Mouse (Mus musculus) left cerebral cortex, adult 18-20 months (tissue): ENCODE data around the gene Cxcl17. TPM values are rescaled to one million over a fixed set of nuclear protein-coding genes. Genes with fewer than 3 reads are reported as not detected.
"Not testable (repeated sequence)": the region's sequence is repeated elsewhere in the genome, so short reads cannot be mapped to it uniquely, and the experiment has no call there.

ENCODE experiments used
- DNase-seq, 2 experiments: peaks; one replicate each; pipeline ENCODE4 v3.0.0; 2021 to 2022; ENCODE audit warnings: low spot score in 2 of 2, mixed read lengths in 1 of 2
- long read RNA-seq, 2 experiments: library from polyadenylated mRNA; stranded (forward); transcript quantifications; one replicate each; pipeline ENCODE4 v2.0.0; 2021
- total RNA-seq, 2 experiments: library from RNA; stranded (reverse); gene quantifications; 2 replicates each; pipeline ENCODE4 v1.2.3; 2021

Gene Cxcl17
- total RNA-seq, result not detected
- long read RNA-seq, experiment 1, partial matches to known transcripts, result 0 of 1 reads
- long read RNA-seq, experiment 1, other reads (novel, unspliced or antisense), result 1 of 1 reads
- long read RNA-seq, experiment 2, result 0 reads

DNA sequence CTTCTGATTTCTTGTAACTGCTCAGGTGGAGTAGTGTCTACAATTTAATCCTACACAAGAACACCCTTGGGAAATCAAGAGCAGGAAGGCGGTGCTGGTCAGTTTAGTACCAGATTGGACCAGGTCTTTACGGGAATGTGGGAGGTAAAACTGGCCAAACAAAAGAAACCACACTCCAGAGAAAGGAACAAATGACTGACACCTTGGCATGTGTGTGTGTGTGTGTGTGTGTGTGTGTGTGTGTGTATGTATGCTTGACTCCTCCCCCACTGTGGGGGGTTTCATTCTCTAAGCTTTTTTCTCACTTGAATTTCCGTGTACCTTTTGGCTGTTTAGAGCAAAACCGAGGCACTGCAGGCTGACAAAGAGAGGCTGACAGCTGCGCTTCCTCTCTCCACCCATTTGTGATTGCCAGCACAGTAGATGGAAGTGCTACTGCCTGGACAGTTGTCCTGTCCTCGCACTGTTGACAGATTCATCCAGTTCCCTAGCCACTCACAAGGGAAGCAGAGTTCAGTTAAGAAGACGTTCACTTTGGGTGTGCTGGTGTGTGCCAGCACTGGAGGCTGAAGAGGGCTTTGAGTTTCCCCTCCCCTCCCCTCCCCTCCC, at the start of gene Cxcl17:
Cxcl17 (minus strand) TSS at position 54 of the 609 bp plus-strand sequence.
- DNase-seq, result no peak

GRCm38 (mm10) chr7:25462033-25462337, 49.3 kb upstream of the Cxcl17 start:
- not testable (repeated sequence) for DNase-seq

GRCm38 (mm10) chr7:25461336-25462032, 48.8 kb upstream of the Cxcl17 start:
- peak; percentile 5 to 16 for DNase-seq

DNA sequence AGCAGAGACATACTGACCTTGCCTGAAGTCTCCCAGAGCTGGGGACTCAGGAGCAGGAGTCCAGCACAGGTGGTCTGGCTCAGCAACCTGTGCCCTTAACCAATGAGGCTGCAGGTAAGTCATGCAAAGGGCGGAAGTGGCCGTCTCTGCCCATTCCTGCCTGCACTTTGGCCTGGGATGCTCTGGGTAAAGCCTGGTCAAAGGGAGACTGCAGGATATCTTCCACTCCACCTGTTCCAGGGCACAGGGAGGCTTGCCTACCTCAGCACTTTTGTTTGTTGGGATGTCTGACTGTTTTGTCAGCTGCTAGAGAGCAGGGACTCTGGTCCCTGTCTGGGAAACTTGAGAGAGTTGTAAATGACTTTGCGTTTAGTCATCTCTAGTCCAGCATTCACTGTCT, 39.4 kb upstream of the Cxcl17 start:
- DNase-seq, result no peak

DNA sequence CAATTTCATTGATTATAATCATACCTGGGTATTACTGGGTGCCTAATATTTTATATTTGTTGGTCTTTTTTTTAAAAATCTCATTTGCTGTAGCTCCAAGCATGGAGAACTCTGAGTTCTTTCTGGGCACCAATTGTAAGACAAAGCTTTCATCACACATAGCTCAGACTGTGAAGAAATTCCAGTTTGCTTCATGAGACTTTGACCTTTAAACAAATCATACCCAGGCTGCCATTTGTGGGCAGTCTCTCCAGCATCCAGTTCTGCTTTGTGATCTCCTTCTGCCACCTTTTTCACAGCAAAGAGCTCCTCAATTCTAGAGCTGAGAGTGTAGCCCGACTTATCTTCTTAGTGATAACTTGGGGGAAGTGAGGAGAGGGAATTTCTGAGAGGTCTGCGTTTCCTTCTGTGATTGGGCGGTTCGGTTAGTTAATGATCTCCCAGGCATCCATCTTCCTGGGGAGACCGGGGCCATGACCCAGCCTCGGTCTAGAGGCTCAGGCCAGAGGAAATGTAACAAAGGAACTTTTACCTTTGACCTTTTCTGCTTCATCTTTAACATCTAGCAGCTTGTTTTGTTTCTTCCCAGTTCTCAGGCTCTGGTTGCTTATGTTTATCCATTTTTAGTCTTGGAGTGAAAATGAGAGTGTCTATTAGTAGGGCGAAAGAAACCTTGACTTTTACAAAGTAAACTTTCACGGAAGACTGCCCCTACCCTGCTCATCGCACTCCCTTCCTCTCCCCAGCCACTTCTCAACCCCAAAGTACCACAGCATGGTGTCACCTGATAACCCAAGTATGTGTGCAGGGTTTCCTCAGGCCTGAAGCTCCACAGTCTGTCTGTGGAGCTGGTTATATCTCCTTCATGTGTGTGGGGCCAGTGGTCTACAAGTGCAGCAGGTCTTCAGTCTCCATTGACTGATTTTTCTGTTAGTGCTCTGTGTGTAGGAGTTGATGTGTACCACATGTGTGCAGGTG, 37.5 kb upstream of the Cxcl17 start:
- no peak for DNase-seq

DNA sequence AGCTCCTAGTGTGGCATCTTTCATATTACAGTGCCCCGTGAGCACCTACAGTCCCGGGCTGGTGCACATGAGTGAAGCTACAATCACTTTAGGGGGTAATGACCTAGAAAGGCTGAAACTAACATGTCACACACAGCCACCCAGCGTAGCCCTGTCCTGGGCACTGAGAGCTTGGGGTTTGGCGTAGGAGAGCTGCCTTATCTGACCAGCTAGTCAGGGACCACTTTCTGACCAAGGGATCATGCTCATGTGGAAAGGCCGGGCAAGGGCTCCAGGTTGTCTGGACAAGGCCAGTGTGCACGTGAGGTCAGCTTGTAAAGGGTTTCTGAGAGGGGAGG, 28.1 kb upstream of the Cxcl17 start:
- DNase-seq, result no peak

DNA sequence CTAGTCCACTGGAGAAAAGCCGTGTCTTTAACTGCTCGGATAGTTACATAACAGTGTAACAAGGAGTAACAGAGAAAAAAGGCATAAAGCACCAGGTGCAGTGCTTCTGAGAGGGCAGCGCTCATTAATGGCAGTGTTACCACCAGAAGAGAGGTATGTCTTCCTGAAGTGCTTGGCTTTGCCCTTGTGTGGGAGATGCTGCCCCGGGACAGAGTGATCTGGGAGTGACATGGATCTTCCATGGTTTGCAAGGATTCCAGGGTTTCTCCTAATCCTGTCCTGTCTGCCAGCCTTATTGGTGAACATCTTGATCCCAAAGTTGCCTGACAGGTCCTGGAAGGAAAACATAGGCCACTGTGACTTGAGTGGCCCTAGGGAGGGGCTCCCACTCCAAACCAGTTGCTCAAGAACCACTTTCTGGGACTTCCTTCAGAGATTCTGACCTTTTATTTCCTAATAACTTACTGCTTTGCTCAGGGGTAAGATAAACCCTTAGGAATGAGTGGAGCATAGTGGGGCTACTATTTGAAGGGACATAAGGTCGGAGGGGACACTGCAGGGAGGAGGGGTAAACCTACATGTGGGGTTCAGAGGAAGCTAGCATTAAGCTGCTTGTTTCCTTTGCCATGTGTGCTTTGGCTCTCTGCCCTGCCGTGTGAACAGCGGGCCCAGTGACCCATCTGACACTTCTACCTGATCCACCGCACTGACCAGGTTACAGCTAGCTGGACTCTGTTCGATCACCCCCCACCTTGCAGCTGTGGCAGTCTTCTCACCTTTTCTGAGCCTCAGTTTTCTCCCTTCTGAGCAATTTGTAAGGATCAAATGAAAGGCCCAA, 27.5 kb upstream of the Cxcl17 start:
- DNase-seq, result no peak

DNA sequence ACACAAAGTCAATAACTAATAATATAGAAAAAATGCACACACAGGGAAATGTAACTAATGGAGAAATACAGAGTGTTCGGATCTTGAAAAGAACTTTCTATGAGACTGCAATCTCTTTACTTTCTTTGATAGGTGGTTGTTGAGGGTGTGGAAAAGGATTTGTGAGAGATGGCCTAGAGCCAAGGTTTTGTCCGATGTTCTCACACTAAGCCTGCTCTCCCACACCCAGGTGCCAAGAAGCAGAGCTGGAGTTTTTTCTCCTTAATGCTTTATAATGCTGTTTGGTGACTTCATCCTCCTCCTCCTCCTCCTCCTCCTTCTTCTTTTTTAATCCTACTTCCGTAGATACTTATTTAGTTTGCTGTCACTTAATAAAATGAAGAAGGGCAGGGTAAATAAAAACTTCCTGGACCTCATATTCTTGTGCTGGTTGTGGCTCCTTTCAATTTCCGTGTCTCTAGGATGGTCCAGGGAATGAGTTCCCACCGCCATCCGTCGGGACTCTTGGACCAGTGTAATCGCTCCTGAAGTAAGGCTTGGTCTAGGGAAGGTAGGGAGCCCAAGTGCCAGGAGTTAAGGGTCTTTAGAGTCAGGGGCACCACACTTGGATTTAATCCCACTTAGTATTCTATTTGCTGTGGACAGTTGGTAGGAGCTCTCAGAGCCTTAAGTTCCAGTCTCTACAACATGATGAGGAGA, 26.6 kb upstream of the Cxcl17 start:
- no peak for DNase-seq

GRCm38 (mm10) chr7:25436704-25437103, 24.0 kb upstream of the Cxcl17 start:
- no peak for DNase-seq

DNA sequence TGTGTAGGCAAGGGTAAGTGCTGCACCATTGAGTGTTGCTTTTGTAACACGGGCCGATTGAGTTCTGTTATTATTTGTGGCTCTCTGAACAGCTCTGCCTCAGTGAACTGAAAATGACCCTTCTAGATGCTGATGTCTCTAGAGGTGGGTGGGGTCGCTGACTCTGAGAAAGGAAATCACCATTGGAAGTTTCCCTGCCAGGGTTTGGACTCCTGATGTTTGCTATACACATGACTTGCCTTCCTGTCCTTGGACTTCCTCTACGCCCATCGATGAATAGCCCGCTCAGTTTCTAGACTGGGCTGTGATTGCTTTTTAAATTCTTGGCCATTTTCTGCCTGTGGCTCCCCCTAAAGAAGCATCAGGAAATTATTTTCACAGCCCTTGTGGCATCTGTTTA, 23.5 kb upstream of the Cxcl17 start:
- DNase-seq, result no peak

GRCm38 (mm10) chr7:25435546-25435851, 22.8 kb upstream of the Cxcl17 start:
- DNase-seq, result no peak

GRCm38 (mm10) chr7:25434654-25435545, 22.2 kb upstream of the Cxcl17 start:
- DNase-seq, result no peak

DNA sequence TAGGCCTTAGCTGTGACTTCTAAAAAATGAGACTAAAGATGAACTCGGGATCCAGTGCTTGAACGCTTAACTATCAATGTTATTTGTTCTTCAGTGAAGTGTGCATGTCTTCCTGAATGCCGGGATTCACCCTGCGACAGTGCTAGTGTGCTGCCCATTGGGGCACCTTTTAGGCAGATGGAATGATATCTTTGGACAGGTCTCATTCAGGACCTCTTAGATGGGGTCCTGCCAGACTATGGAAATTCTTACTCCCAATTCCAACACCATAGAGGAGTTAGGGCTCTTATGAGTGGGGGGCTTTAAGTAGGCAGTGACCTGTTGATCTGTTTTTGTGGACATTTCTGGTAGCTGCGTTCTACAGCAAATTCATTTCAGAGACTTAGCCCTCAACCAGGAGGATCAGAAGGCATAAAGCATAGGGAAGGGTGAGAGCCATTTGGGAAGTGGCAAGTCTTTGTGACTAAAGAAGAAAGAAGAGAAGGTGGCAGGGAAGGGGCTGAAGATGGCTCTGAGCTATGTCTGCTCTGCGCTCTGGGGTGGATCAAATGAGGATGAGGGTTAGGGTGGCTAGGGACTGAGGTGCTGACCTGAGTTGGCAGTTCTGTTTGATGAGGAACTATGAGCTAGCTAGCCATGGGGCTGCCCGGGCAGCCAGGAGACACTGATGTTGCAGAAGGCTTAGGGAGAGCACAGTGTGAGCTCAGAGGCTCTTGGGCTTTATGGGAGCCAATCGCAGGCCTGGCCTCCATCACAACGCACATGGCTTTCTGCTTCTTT, 21.3 kb upstream of the Cxcl17 start:
- DNase-seq, result no peak

- DNase-seq, result no peak
Observed at GRCm38 (mm10) chr7:25433007-25433541, 20.4 kb upstream of the Cxcl17 start.

GRCm38 (mm10) chr7:25432381-25432780, 19.7 kb upstream of the Cxcl17 start:
- no peak for DNase-seq

- no peak for DNase-seq
Observed at GRCm38 (mm10) chr7:25429886-25430784, 17.4 kb upstream of the Cxcl17 start.

- DNase-seq, result no peak
Observed at GRCm38 (mm10) chr7:25428321-25428720, 15.6 kb upstream of the Cxcl17 start.
